Mouse (Mus musculus): ENCODE data around the gene Gpn2.
A peak's percentile ranks its signal among the peaks of the same experiment; 100 is the strongest.

Gpn2 gene

DNA sequence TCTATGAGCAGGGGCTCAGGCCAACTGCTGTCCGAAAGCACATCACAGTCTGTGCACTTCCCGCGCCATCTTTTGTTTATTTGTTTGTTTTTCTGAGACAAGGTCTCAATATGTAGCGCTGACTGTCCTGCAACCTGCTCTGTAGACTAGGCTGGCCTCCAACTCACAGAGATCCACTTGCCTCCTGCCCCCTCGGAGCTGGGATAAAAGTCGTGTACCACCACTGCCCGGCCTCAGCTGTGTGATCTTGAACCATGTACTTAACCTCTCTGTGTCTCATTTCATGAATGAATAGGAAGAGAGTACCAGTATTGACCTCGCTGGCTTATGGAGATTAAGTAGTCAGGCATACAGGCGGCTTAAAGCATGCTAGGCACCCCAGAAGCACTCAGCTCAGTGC lies 42.5 kb downstream of the Gpn2 start:
- DNase-seq, result no peak

DNA sequence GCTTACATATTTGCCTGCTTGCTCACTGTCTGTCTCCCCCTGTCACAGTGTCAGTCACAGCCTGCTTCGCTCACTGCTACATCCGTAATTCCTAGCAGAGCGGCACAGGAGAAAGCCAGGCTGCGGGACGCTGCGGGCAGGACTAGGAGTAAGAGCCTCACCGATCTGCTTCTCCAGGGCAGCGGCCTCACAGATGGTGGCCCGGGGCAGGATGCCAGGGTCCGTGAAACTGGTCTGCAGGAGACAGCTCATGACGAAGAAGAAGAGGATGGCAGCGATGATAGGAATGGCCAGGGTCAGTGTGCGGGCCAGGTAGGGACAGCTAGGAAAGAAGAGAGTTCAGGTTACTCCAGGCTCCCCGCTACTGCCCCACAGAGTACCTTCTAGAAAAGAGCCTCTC lies 42.9 kb downstream of the Gpn2 start:
- DNase-seq, result peak; percentile 85

GRCm38 (mm10) chr4:133628517-133628916 lies 44.4 kb downstream of the Gpn2 start:
- no peak for DNase-seq

DNA sequence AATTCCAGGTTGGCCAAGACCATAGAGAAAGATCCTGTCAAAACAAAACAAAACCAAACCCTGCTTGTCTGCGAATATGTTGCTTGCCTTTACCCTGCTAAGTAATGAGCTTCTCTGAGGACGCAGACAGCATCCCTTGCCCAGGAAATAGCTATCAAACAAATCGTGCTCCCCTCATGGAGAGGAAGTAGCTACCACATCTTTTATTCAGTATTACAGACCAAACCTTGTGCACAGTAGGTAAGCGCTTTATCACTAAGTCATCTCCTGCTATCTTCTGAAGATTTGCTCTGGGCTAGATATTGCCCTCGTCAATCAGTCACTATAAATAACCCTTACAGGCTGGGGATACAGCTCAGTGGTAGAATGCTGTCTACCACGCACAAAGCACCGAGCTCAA lies 45.0 kb downstream of the Gpn2 start:
- DNase-seq, result no peak

GRCm38 (mm10) chr4:133630326-133630920 lies 46.3 kb downstream of the Gpn2 start:
- peak; percentile 72 for DNase-seq

DNA sequence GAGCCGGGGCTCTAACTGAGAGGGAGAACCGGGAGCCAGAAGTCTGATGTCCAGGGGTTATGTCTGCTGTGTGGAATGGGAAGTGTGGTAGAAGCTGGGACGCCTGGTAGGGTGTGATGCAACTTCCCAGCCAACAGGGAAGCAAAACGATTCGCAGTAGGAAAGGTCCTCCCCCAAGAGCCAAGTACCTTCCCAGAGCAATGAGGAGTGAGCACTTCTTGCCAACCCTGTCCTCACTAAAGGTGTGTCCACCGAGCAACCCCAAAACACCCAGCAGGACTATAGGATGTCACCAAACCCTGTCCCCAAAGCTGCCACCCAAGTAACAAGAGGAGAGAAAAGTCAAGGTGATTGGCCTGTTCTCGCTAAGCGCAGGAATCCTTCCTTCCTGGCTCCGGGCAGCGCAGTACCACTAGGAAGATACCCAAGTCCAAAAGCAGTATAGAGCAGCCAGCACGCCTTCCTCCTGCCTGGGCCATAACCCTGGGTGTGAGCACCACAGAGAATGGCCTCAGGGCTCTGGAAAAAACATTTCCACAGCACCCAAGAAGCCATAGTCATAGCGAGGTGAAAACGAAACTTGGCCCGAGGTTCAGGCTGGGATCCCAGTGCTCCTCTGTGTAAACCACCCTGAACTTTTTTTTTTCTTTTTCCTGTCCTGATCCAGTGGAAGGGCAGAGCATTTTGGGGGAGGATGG lies 47.1 kb downstream of the Gpn2 start:
- DNase-seq, result peak; percentile 40

GRCm38 (mm10) chr4:133631769-133632411 lies 47.7 kb downstream of the Gpn2 start:
- peak; percentile 62 for DNase-seq

- peak; percentile 41 for DNase-seq
Measured at GRCm38 (mm10) chr4:133632483-133633327, 48.5 kb downstream of the Gpn2 start.

DNA sequence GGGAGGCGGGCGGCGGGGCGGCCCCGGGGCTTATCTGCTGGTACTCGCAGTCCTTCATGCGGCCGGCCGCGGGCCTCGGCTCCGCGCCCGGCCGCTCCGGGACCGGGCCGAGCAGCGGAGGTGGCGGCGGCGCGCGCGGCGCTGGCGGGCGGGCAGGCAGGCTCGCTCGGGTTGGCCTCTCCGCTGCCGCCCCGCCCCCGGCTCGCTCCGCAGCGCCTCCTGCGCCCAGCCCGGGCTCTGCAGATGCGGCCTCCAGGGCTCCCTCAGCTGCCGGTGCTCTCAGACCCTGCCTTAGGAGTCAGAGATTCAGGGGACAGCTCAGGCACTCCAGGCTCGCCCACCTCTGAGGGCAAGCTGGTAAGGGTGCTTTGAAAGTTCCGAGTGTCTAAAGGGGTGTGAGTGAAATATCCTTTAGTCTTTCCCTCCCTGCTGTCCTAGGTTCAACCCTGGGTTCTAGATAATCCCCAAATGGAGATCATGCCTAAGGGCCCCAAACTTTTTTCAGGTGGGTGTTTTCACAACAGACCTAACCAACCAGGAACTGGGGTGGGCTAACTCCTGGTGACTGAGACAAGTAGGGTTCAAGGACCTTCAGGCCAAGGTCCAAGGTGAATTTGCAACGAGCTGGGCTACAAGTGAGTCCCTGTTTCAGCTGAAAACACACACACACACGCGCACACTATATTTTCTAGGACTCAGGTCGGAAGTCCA lies 49.3 kb downstream of the Gpn2 start:
- peak; percentile 89 for DNase-seq

GRCm38 (mm10) chr4:133634043-133634410 lies 49.9 kb downstream of the Gpn2 start:
- DNase-seq, result no peak
